Mouse (Mus musculus) midbrain, embryonic 14.5 days (tissue): ENCODE data around the gene Irf1. TPM values are rescaled to one million over a fixed set of nuclear protein-coding genes. Genes with fewer than 3 reads are reported as not detected.
A peak's percentile ranks its signal among the peaks of the same experiment; 100 is the strongest.

Experiments used
- ATAC-seq: fragments of 200-750 bp; cut with Nextera tagmentation; 2 replicates; pipeline ENCODE4 v1.8.0; 2017; ENCODE audit warnings: moderate number of reproducible peaks, moderate library complexity; ENCODE audit not compliant: low FRiP score, low TSS enrichment
- DNase-seq: peaks from one replicate; pipeline ENCODE4 v3.0.0-alpha.2; 2015
- H3K27ac ChIP-seq: fragments of 300-500 bp; sonication (generic); replicated peaks from 2 replicates; pipeline ENCODE4 v1.5.1; 2014; ENCODE audit warnings: mild to moderate bottlenecking, low read depth, low read length, moderate library complexity
- H3K27me3 ChIP-seq: fragments of 300-500 bp; sonication (generic); 2 replicates; pipeline ENCODE4 v1.6.1; 2014; ENCODE audit warnings: low read length, control low read depth, mixed read lengths; ENCODE audit not compliant: control insufficient read depth, insufficient read depth
- H3K36me3 ChIP-seq: fragments of 300-500 bp; sonication (generic); 2 replicates; pipeline ENCODE4 v1.6.1; 2014; ENCODE audit warnings: low read length, control low read depth; ENCODE audit not compliant: control insufficient read depth, insufficient read depth
- H3K4me1 ChIP-seq: fragments of 300-500 bp; sonication (generic); 2 replicates; pipeline ENCODE4 v1.6.1; 2014; ENCODE audit warnings: mild to moderate bottlenecking, antibody characterized with exemption, low read length, control low read depth; ENCODE audit not compliant: control insufficient read depth, insufficient read depth
- H3K4me2 ChIP-seq: fragments of 300-500 bp; sonication (generic); 2 replicates; pipeline ENCODE4 v1.6.1; 2014; ENCODE audit warnings: mild to moderate bottlenecking, low read length, moderate library complexity
- H3K4me3 ChIP-seq: fragments of 300-500 bp; sonication (generic); replicated peaks from 2 replicates; pipeline ENCODE4 v1.5.1; 2014; ENCODE audit warnings: low read depth, low read length
- H3K9ac ChIP-seq: fragments of 300-500 bp; sonication (generic); replicated peaks from 2 replicates; pipeline ENCODE4 v1.6.1; 2014; ENCODE audit warnings: mild to moderate bottlenecking, low read length, moderate library complexity
- H3K9me3 ChIP-seq: fragments of 300-500 bp; sonication (generic); 2 replicates; pipeline ENCODE4 v1.6.1; 2016; ENCODE audit warnings: low read length, control low read depth, mixed read lengths; ENCODE audit not compliant: control insufficient read depth
- WGBS: fragments of 180-500 bp; shearing (Covaris S2); extraction: QIAGEN DNeasy Blood & Tissue Kit; methylation state at CpG from one replicate; pipeline ENCODE4 v1.1.7; 2014; 5-methylcytosine and 5-hydroxymethylcytosine counted together
- polyA plus RNA-seq: library from polyadenylated mRNA; unstranded; fragments of >200 nt; fragmentation: Nextera tagmentation; extraction: Ambion mirVana; gene quantifications from 2 replicates; pipeline ENCODE4 v1.2.1, GENCODE M21; 2014

The Irf1 gene
- polyA plus RNA-seq, 1 experiment from 2014 or later, result 3.5 TPM

GRCm38 (mm10) chr11:53736771-53737572 is 32.8 kb upstream of the Irf1 start:
- no peak overlapping the region for H3K4me2 ChIP-seq
- DNase-seq (peak; percentile 78), ATAC-seq (no peak)
- no peak overlapping the region for H3K27ac ChIP-seq
- H3K4me1 ChIP-seq, result no peaks in the 10 kb centered on the region
- H3K27me3 ChIP-seq, result no peaks in the 10 kb centered on the region
- no peaks in the 10 kb centered on the region for H3K9me3 ChIP-seq
- no peak overlapping the region for H3K4me3 ChIP-seq
- WGBS, result 53% methylated on average over 14 of the region's 14 CpGs
- no peaks in the 10 kb centered on the region for H3K36me3 ChIP-seq
- no peak overlapping the region for H3K9ac ChIP-seq

- Histone ChIP-seq H3K4me2 (no peak overlapping the region), H3K4me1 (no peaks in the 10 kb centered on the region), H3K4me3 (no peak overlapping the region), H3K36me3 (no peaks in the 10 kb centered on the region), H3K27ac (no peak overlapping the region), H3K9me3 (no peaks in the 10 kb centered on the region), H3K9ac (no peak overlapping the region), H3K27me3 (no peaks in the 10 kb centered on the region)
- 44% methylated on average over 6 of the region's 6 CpGs for WGBS
- ATAC-seq (no peak), DNase-seq (peak; percentile 57)
These were observed 32.3 kb upstream of the Irf1 start for GRCm38 (mm10) chr11:53737573-53737946.

- H3K4me2 ChIP-seq, result no peak overlapping the region
- no peak overlapping the region for H3K27ac ChIP-seq
- ATAC-seq (no peak), DNase-seq (peak; percentile 45)
- no peaks in the 10 kb centered on the region for H3K27me3 ChIP-seq
- no peak overlapping the region for H3K9ac ChIP-seq
- no peak overlapping the region for H3K4me3 ChIP-seq
- H3K9me3 ChIP-seq, result no peaks in the 10 kb centered on the region
- H3K36me3 ChIP-seq, result no peaks in the 10 kb centered on the region
- WGBS, result 8% methylated on average over 5 of the region's 5 CpGs
- no peaks in the 10 kb centered on the region for H3K4me1 ChIP-seq
These were observed 27.5 kb upstream of the Irf1 start for GRCm38 (mm10) chr11:53742353-53742752.

GRCm38 (mm10) chr11:53745260-53745659 is 24.6 kb upstream of the Irf1 start:
- DNase-seq (no peak), ATAC-seq (no peak)
- no peak overlapping the region for H3K4me2 ChIP-seq
- WGBS, result 91% methylated on average over 2 of the region's 2 CpGs
- H3K27me3 ChIP-seq, result no peaks in the 10 kb centered on the region
- no peaks in the 10 kb centered on the region for H3K9me3 ChIP-seq
- no peak overlapping the region for H3K4me3 ChIP-seq
- H3K4me1 ChIP-seq, result no peaks in the 10 kb centered on the region
- no peaks in the 10 kb centered on the region for H3K36me3 ChIP-seq
- H3K9ac ChIP-seq, result no peak overlapping the region
- H3K27ac ChIP-seq, result no peak overlapping the region

- no peak overlapping the region for H3K27ac ChIP-seq
- no peaks in the 10 kb centered on the region for H3K27me3 ChIP-seq
- H3K36me3 ChIP-seq, result no peaks in the 10 kb centered on the region
- H3K4me3 ChIP-seq, result no peak overlapping the region
- ATAC-seq (no peak), DNase-seq (no peak)
- H3K9ac ChIP-seq, result no peak overlapping the region
- WGBS, result 95% methylated on average over 9 of the region's 9 CpGs
- no peaks in the 10 kb centered on the region for H3K4me1 ChIP-seq
- no peaks in the 10 kb centered on the region for H3K9me3 ChIP-seq
- H3K4me2 ChIP-seq, result no peak overlapping the region
These were observed 21.8 kb upstream of the Irf1 start for GRCm38 (mm10) chr11:53747985-53748384.

- 96% methylated on average over 6 of the region's 6 CpGs for WGBS
- no peak for ATAC-seq
- no peak overlapping the region for H3K9ac ChIP-seq
- no peaks in the 10 kb centered on the region for H3K27me3 ChIP-seq
- no peaks in the 10 kb centered on the region for H3K36me3 ChIP-seq
- no peak overlapping the region for H3K4me3 ChIP-seq
- no peak for DNase-seq
- H3K4me2 ChIP-seq, result no peak overlapping the region
- H3K9me3 ChIP-seq, result no peaks in the 10 kb centered on the region
- H3K27ac ChIP-seq, result no peak overlapping the region
- no peaks in the 10 kb centered on the region for H3K4me1 ChIP-seq
These were observed 21.2 kb upstream of the Irf1 start for GRCm38 (mm10) chr11:53748614-53749013.

GRCm38 (mm10) chr11:53749306-53749705 is 20.5 kb upstream of the Irf1 start:
- H3K4me1 ChIP-seq, result no peaks in the 10 kb centered on the region
- no peak for DNase-seq
- H3K36me3 ChIP-seq, result no peaks in the 10 kb centered on the region
- 69% methylated on average over 4 of the region's 4 CpGs for whole genome bisulfite sequencing
- no peak overlapping the region for H3K27ac ChIP-seq
- H3K4me3 ChIP-seq, result no peak overlapping the region
- no peak for ATAC-seq
- no peak overlapping the region for H3K4me2 ChIP-seq
- no peak overlapping the region for H3K9ac ChIP-seq
- no peaks in the 10 kb centered on the region for H3K27me3 ChIP-seq
- H3K9me3 ChIP-seq, result no peaks in the 10 kb centered on the region

GRCm38 (mm10) chr11:53749716-53750352 is 20.0 kb upstream of the Irf1 start:
- 41% methylated on average over 5 of the region's 5 CpGs for WGBS
- H3K9ac ChIP-seq, result no peak overlapping the region
- H3K4me3 ChIP-seq, result no peak overlapping the region
- H3K9me3 ChIP-seq, result no peaks in the 10 kb centered on the region
- no peak overlapping the region for H3K27ac ChIP-seq
- no peaks in the 10 kb centered on the region for H3K36me3 ChIP-seq
- H3K4me1 ChIP-seq, result no peaks in the 10 kb centered on the region
- no peaks in the 10 kb centered on the region for H3K27me3 ChIP-seq
- ATAC-seq (no peak), DNase-seq (no peak)
- H3K4me2 ChIP-seq, result no peak overlapping the region
